Mouse (Mus musculus): Measurements from ENCODE around the gene Adam19. TPM values are rescaled to one million over a fixed set of nuclear protein-coding genes. Genes with fewer than 3 reads are reported as not detected.
A peak's percentile ranks its signal among the peaks of the same experiment; 100 is the strongest.

Gene Adam19
- polyA plus RNA-seq, 1 experiment, result 12.8 TPM

- no peaks in the 10 kb centered on the region for H3K27me3 ChIP-seq (ENCODE audit: control insufficient read depth, insufficient read depth, low read length)
- H3K36me3 ChIP-seq (ENCODE audit: control insufficient read depth, insufficient read depth, low read length), result no peaks in the 10 kb centered on the region
- H3K4me1 ChIP-seq (replicated peaks; ENCODE audit: control insufficient read depth, insufficient read depth, low read length), result no peaks in the 10 kb centered on the region; the same call in 1 of the 2 replicates
- H3K27ac ChIP-seq (ENCODE audit: control insufficient read depth, insufficient read depth, low read length), result no peak overlapping the region
- 89% methylated on average over 7 of the region's 7 CpGs for WGBS
- DNase-seq, result no peak
- TF ChIP-seq POLR2A (IDR thresholded peaks at IDR 0.05; ENCODE audit: control insufficient read depth, extremely low read depth, insufficient read depth, low read length, poor library complexity) (no peak), CTCF (IDR thresholded peaks at IDR 0.05; ENCODE audit: borderline replicate concordance, control insufficient read depth, extremely low read depth, insufficient read depth, low read length, poor library complexity) (no peak)
- no peak overlapping the region for H3K4me3 ChIP-seq (ENCODE audit: control insufficient read depth, insufficient read depth, low read length)
These were observed 70.5 kb downstream of the Adam19 start for GRCm38 (mm10) chr11:46126317-46126716.

- Histone ChIP-seq H3K4me3 (ENCODE audit: control insufficient read depth, insufficient read depth, low read length) (no peak overlapping the region), H3K27me3 (ENCODE audit: control insufficient read depth, insufficient read depth, low read length) (no peaks in the 10 kb centered on the region), H3K27ac (ENCODE audit: control insufficient read depth, insufficient read depth, low read length) (no peak overlapping the region), H3K4me1 (replicated peaks; ENCODE audit: control insufficient read depth, insufficient read depth, low read length) (no peaks in the 10 kb centered on the region; the same call in 1 of the 2 replicates), H3K36me3 (ENCODE audit: control insufficient read depth, insufficient read depth, low read length) (no peaks in the 10 kb centered on the region)
- 93% methylated on average over 11 of the region's 11 CpGs for WGBS
- DNase-seq, result no peak
- no peak for TF ChIP-seq POLR2A (IDR thresholded peaks at IDR 0.05; ENCODE audit: control insufficient read depth, extremely low read depth, insufficient read depth, low read length, poor library complexity)
- no peak for TF ChIP-seq CTCF (IDR thresholded peaks at IDR 0.05; ENCODE audit: borderline replicate concordance, control insufficient read depth, extremely low read depth, insufficient read depth, low read length, poor library complexity)
These were observed 71.1 kb downstream of the Adam19 start for GRCm38 (mm10) chr11:46126827-46127410.

DNA sequence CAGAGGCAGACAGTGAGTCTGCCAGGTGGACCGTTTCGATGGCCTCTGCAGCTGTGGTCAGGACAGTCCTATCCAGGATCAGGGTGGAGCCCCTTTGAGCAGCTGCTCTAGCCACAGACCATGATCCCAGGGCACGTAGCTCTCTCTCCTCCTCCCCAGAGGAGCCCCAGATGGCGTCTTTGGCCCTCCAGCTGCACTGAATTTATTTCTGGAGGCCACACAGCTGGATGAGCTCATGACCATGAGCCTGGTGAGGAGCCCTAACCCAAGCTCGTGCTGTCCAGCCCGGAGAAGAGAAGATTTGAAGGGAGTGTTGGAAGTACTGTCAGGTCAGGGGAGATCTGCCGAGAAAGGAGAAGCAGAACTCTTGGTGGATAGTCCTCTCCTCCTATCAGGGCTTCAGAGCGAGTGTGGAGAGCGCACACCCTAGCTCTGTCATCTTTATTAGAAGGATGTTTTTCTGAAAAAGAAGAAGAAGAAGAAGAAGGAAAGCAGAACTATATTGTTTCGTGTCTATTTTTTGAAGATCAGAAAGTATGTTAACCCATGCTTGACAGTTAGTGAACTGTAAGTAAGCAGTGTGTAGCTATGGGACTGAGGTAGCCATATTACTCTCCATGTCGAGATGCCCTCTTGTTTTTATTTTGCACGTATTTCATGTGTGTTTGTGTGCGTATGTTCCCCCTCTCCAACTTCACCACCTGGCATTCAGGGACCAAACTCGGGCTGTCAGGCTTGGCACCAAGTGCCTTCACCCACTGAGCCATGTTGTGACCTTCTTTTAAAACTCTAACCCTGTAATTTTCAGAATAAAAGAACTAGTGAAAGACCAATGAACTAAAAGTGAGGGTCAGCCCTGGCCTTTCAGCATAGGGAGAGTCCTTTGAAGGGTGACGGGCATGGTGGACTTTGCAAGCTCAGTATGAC, 72.1 kb downstream of the Adam19 start:
- Histone ChIP-seq H3K27me3 (ENCODE audit: control insufficient read depth, insufficient read depth, low read length) (no peaks in the 10 kb centered on the region), H3K4me3 (ENCODE audit: control insufficient read depth, insufficient read depth, low read length) (no peak overlapping the region), H3K4me1 (replicated peaks; ENCODE audit: control insufficient read depth, insufficient read depth, low read length) (no peaks in the 10 kb centered on the region; the same call in 1 of the 2 replicates), H3K36me3 (ENCODE audit: control insufficient read depth, insufficient read depth, low read length) (no peaks in the 10 kb centered on the region), H3K27ac (ENCODE audit: control insufficient read depth, insufficient read depth, low read length) (peak overlapping the region; percentile 30; the same call in 1 of the 2 replicates)
- no peak for DNase-seq
- TF ChIP-seq CTCF (IDR thresholded peaks at IDR 0.05; ENCODE audit: borderline replicate concordance, control insufficient read depth, extremely low read depth, insufficient read depth, low read length, poor library complexity) (no peak), POLR2A (IDR thresholded peaks at IDR 0.05; ENCODE audit: control insufficient read depth, extremely low read depth, insufficient read depth, low read length, poor library complexity) (no peak)
- WGBS, result 75% methylated on average over 15 of the region's 15 CpGs

DNA sequence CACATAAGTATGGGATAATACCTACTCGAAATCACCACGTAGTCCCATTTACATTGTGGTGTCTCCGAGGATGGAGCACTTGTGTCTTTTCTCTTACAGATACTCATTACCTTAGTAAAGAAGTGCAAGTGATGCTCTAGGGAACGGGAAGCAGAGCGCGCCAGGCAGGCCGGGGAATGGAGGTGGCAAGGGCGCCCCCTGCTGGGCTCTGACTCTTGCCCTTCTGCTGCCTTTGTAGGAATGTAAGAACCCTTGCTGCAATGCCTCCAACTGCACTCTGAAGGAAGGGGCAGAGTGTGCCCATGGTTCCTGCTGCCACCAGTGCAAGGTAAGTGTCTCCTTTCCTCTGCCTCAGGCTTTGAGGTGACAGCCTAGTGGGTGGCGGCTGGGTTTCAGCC, 72.8 kb downstream of the Adam19 start:
- Histone ChIP-seq H3K27ac (ENCODE audit: control insufficient read depth, insufficient read depth, low read length) (no peak overlapping the region), H3K27me3 (ENCODE audit: control insufficient read depth, insufficient read depth, low read length) (no peaks in the 10 kb centered on the region), H3K4me1 (replicated peaks; ENCODE audit: control insufficient read depth, insufficient read depth, low read length) (no peaks in the 10 kb centered on the region; the same call in 1 of the 2 replicates), H3K4me3 (ENCODE audit: control insufficient read depth, insufficient read depth, low read length) (no peak overlapping the region), H3K36me3 (ENCODE audit: control insufficient read depth, insufficient read depth, low read length) (no peaks in the 10 kb centered on the region)
- peak; percentile 64 for DNase-seq
- 58% methylated on average over 9 of the region's 9 CpGs for WGBS
- peak; percentile 68; the same call in 1 of the 2 replicates for TF ChIP-seq CTCF (IDR thresholded peaks at IDR 0.05; ENCODE audit: borderline replicate concordance, control insufficient read depth, extremely low read depth, insufficient read depth, low read length, poor library complexity)
- TF ChIP-seq POLR2A (IDR thresholded peaks at IDR 0.05; ENCODE audit: control insufficient read depth, extremely low read depth, insufficient read depth, low read length, poor library complexity), result no peak

DNA sequence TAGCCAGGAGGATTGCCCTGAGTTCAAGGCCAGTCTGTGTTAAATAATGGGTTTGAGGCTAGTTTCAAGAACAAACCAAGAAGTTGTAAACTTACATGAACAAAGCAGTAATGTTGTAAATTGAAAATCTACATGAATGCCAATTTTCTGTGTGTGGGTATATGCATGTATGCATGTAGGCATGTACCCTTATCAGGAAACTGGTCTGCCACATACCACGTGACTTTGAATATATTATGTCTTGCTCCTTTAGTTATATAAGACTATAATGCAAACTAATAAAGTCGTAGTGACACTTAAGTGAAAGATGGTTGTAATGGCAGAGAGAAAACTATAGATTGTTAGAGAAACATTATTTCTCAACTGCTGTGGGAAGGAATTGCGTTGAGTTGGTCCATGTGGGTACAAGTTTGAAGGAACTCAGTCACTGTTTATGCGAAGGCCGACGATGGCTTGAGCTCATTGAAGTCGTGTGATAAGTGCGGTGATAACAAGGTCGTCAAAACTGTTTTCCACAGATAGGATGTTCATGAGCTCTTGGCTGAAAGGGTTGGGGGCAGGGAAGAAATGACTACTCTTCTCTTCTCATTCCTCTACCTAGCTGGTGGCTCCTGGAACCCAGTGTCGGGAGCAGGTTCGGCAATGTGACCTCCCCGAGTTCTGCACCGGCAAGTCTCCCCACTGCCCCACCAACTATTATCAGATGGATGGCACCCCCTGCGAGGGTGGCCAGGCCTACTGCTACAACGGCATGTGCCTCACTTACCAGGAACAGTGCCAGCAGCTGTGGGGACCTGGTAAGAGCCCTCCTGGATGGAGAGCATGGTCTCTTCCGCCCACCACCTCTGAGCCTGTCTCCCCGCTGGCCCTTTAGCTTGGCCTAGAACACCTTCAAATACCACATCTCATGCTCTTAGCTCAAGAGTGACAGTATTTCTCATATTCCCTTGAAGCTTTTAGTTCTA, 75.5 kb downstream of the Adam19 start:
- WGBS, result 92% methylated on average over 17 of the region's 17 CpGs
- TF ChIP-seq CTCF (IDR thresholded peaks at IDR 0.05; ENCODE audit: borderline replicate concordance, control insufficient read depth, extremely low read depth, insufficient read depth, low read length, poor library complexity) (no peak), POLR2A (IDR thresholded peaks at IDR 0.05; ENCODE audit: control insufficient read depth, extremely low read depth, insufficient read depth, low read length, poor library complexity) (no peak)
- H3K27me3 ChIP-seq (ENCODE audit: control insufficient read depth, insufficient read depth, low read length), result no peaks in the 10 kb centered on the region
- DNase-seq, result no peak
- no peaks in the 10 kb centered on the region; the same call in 1 of the 2 replicates for H3K4me1 ChIP-seq (replicated peaks; ENCODE audit: control insufficient read depth, insufficient read depth, low read length)
- H3K27ac ChIP-seq (ENCODE audit: control insufficient read depth, insufficient read depth, low read length), result no peak overlapping the region
- no peaks in the 10 kb centered on the region for H3K36me3 ChIP-seq (ENCODE audit: control insufficient read depth, insufficient read depth, low read length)
- H3K4me3 ChIP-seq (ENCODE audit: control insufficient read depth, insufficient read depth, low read length), result no peak overlapping the region

DNA sequence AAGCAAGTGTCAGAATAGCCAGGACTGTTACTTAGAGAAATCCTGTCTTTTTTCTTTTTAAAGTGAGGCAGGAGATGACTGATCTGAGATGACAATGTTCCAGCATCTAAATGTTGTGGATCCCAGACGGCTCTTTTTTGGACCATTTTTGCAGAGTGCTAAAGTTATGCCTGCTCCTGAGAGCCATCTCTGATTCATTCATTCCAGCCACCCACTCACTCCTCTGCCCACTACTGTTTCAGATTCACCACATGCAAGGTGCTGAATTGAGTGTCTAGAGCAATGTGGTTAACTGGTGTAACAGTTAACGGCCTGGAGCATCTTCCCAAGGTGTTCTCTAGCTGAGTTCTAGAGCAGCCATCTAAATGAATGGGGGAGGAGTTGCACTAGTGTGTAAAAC, 79.1 kb downstream of the Adam19 start:
- TF ChIP-seq POLR2A (IDR thresholded peaks at IDR 0.05; ENCODE audit: control insufficient read depth, extremely low read depth, insufficient read depth, low read length, poor library complexity), result no peak
- no peak for TF ChIP-seq CTCF (IDR thresholded peaks at IDR 0.05; ENCODE audit: borderline replicate concordance, control insufficient read depth, extremely low read depth, insufficient read depth, low read length, poor library complexity)

More for the DNA sequence above, 79.1 kb downstream of the Adam19 start:
- H3K27ac ChIP-seq (ENCODE audit: control insufficient read depth, insufficient read depth, low read length), result no peak overlapping the region
- no peaks in the 10 kb centered on the region for H3K27me3 ChIP-seq (ENCODE audit: control insufficient read depth, insufficient read depth, low read length)
- H3K4me1 ChIP-seq (replicated peaks; ENCODE audit: control insufficient read depth, insufficient read depth, low read length), result no peaks in the 10 kb centered on the region
- 86% methylated on average over 2 of the region's 2 CpGs for WGBS
- DNase-seq, result no peak
- no peaks in the 10 kb centered on the region for H3K36me3 ChIP-seq (ENCODE audit: control insufficient read depth, insufficient read depth, low read length)
- H3K4me3 ChIP-seq (ENCODE audit: control insufficient read depth, insufficient read depth, low read length), result no peak overlapping the region
